Mouse (Mus musculus) hindbrain, embryonic 14.5 days (tissue): ENCODE data around the gene Mup10. TPM values are rescaled to one million over a fixed set of nuclear protein-coding genes. Genes with fewer than 3 reads are reported as not detected.
"Not testable (repeated sequence)": the region's sequence is repeated elsewhere in the genome, so short reads cannot be mapped to it uniquely, and the experiment has no call there.

Experiments used
- ATAC-seq: fragments of 200-750 bp; cut with Nextera tagmentation; 2 replicates; pipeline ENCODE4 v1.8.0; 2017; ENCODE audit warnings: moderate number of reproducible peaks, mild to moderate bottlenecking, moderate TSS enrichment, moderate library complexity; ENCODE audit not compliant: low FRiP score
- DNase-seq: peaks from one replicate; pipeline ENCODE4 v3.0.0-alpha.2; 2015; ENCODE audit warnings: low spot score
- H3K27ac ChIP-seq: fragments of 300-500 bp; sonication (generic); 2 replicates; pipeline ENCODE4 v1.5.1; 2014; ENCODE audit warnings: mild to moderate bottlenecking, moderate library complexity
- H3K27me3 ChIP-seq: fragments of 300-500 bp; sonication (generic); 2 replicates; pipeline ENCODE4 v1.6.1; 2014; ENCODE audit warnings: mild to moderate bottlenecking, low read length, mixed read lengths; ENCODE audit not compliant: control insufficient read depth, insufficient read depth
- H3K36me3 ChIP-seq: fragments of 300-500 bp; sonication (generic); replicated peaks from 2 replicates; pipeline ENCODE4 v1.6.1; 2014; ENCODE audit not compliant: control insufficient read depth, insufficient read depth
- H3K4me1 ChIP-seq: fragments of 300-500 bp; sonication (generic); replicated peaks from 2 replicates; pipeline ENCODE4 v1.6.1; 2014; ENCODE audit warnings: antibody characterized with exemption, low read length, mixed read lengths; ENCODE audit not compliant: control insufficient read depth, insufficient read depth
- H3K4me2 ChIP-seq: fragments of 300-500 bp; sonication (generic); replicated peaks from 2 replicates; pipeline ENCODE4 v1.6.1; 2014; ENCODE audit warnings: mild to moderate bottlenecking, moderate library complexity
- H3K4me3 ChIP-seq: fragments of 300-500 bp; sonication (generic); replicated peaks from 2 replicates; pipeline ENCODE4 v1.5.1; 2014; ENCODE audit warnings: mild to moderate bottlenecking, low read length
- H3K9ac ChIP-seq: fragments of 300-500 bp; sonication (generic); 2 replicates; pipeline ENCODE4 v1.6.1; 2014
- H3K9me3 ChIP-seq: fragments of 300-500 bp; sonication (generic); 2 replicates; pipeline ENCODE4 v1.6.1; 2016; ENCODE audit warnings: low read length; ENCODE audit not compliant: control insufficient read depth
- WGBS: fragments of 180-500 bp; shearing (Covaris S2); extraction: QIAGEN DNeasy Blood & Tissue Kit; methylation state at CpG from one replicate; pipeline ENCODE4 v1.1.7; 2014; 5-methylcytosine and 5-hydroxymethylcytosine counted together
- polyA plus RNA-seq: library from polyadenylated mRNA; unstranded; fragments of >200 nt; fragmentation: Nextera tagmentation; extraction: Ambion mirVana; gene quantifications from 2 replicates; pipeline ENCODE4 v1.2.1, GENCODE M21; 2014

The Mup10 gene
- polyA plus RNA-seq: not detected in 2 replicates

GRCm38 (mm10) chr4:60582099-60582498 lies at the start of gene Mup10:
Gene Mup10 (minus strand): TSS chr4:60582199.
- not testable (repeated sequence) for ATAC-seq, H3K4me2 ChIP-seq, H3K9me3 ChIP-seq, H3K27ac ChIP-seq, H3K4me1 ChIP-seq, DNase-seq, H3K36me3 ChIP-seq, H3K4me3 ChIP-seq, H3K27me3 ChIP-seq, H3K9ac ChIP-seq
- WGBS: 87% methylated on average over 2 of the region's 2 CpGs

Other genes starting within 250 kb of the Mup10 start
- gene Mup9, start 160.2 kb downstream of the Mup10 start, polyA plus RNA-seq: not detected in 2 replicates
- gene Mup1, start 80.2 kb downstream of the Mup10 start, polyA plus RNA-seq: not detected in 2 replicates
- gene Mup11, start 80.2 kb upstream of the Mup10 start, polyA plus RNA-seq: not detected in 2 replicates
- gene Mup12, start 159.1 kb upstream of the Mup10 start, polyA plus RNA-seq: not detected in 2 replicates
- gene Mup22, start 239.3 kb upstream of the Mup10 start, polyA plus RNA-seq: not detected in 2 replicates